Mouse (Mus musculus): ENCODE results near the gene Hoxd8.

GRCm38 (mm10) chr2:74715504-74716241 is 11.3 kb downstream of the Hoxd8 start:
- TF ChIP-seq POLR2A (IDR thresholded peaks at IDR 0.05; ENCODE audit: control insufficient read depth, extremely low read depth, insufficient read depth, low read length, poor library complexity) (no peak), CTCF (IDR thresholded peaks at IDR 0.05; ENCODE audit: borderline replicate concordance, control insufficient read depth, extremely low read depth, insufficient read depth, low read length, poor library complexity) (peak; percentile 75; the same call in 1 of the 2 replicates)
